Mouse (Mus musculus) small intestine, adult 2 months (tissue): ENCODE results near the gene Sgpp1. TPM values are rescaled to one million over a fixed set of nuclear protein-coding genes. Genes with fewer than 3 reads are reported as not detected.

Experiments used
- H3K27ac ChIP-seq: fragments of 200-500 bp; 2 replicates; pipeline ENCODE4 v1.5.1; 2012; ENCODE audit warnings: low read depth, low read length, control low read depth, inconsistent platforms; ENCODE audit not compliant: insufficient read depth
- H3K27me3 ChIP-seq: fragments of 200-500 bp; 2 replicates; pipeline ENCODE4 v1.6.1; 2012; ENCODE audit warnings: mild to moderate bottlenecking, moderate library complexity, low read length, inconsistent platforms; ENCODE audit not compliant: control insufficient read depth, insufficient read depth
- H3K36me3 ChIP-seq: fragments of 200-500 bp; 2 replicates; pipeline ENCODE4 v1.6.1; 2012; ENCODE audit warnings: mild to moderate bottlenecking, low read length, control low read depth, inconsistent platforms; ENCODE audit not compliant: control insufficient read depth, insufficient read depth
- H3K4me1 ChIP-seq: fragments of 200-500 bp; 2 replicates; pipeline ENCODE4 v1.6.1; 2012; ENCODE audit warnings: low read length, inconsistent platforms, mixed read lengths; ENCODE audit not compliant: control insufficient read depth, insufficient read depth, insufficient read length
- H3K4me3 ChIP-seq: fragments of 200-500 bp; 2 replicates; pipeline ENCODE4 v1.5.1; 2012; ENCODE audit warnings: low read depth, mild to moderate bottlenecking, control low read depth, inconsistent platforms, low read length, moderate library complexity
- CTCF ChIP-seq: fragments of 200-500 bp; IDR thresholded peaks from 2 replicates; pipeline ENCODE4 v1.5.1; 2012; ENCODE audit warnings: low read depth, mild to moderate bottlenecking, control low read depth, inconsistent platforms, low read length, moderate library complexity, mixed read lengths; ENCODE audit not compliant: insufficient replicate concordance, insufficient read length; ENCODE audit errors: extremely low read depth
- POLR2A ChIP-seq: fragments of 200-500 bp; IDR thresholded peaks from 2 replicates; pipeline ENCODE4 v1.6.1; 2012; ENCODE audit warnings: low read depth, mild to moderate bottlenecking, control low read depth, inconsistent platforms, low read length, moderate library complexity
- WGBS: fragments of 180-500 bp; shearing (Covaris S2); methylation state at CpG from one replicate; pipeline ENCODE4 v1.1.7; 2018; 5-methylcytosine and 5-hydroxymethylcytosine counted together
- polyA plus RNA-seq: library from polyadenylated mRNA; depleted of rRNA; stranded (reverse); fragments of >200 nt; gene quantifications from 2 replicates; pipeline ENCODE4 v1.2.3, GENCODE M21; 2012; rRNA removed

The Sgpp1 gene
- 13.1 and 14.9 TPM in 2 replicates for polyA plus RNA-seq

- under 1% methylated on average over 105 of the region's 105 CpGs for WGBS
- Histone ChIP-seq H3K27me3 (no peaks in the 10 kb centered on the region), H3K4me3 (peak within 1 kb of the TSS; percentile 71), H3K4me1 (peaks cover 8% of the 10 kb centered on the region), H3K27ac (peak within 1 kb of the TSS; percentile 25), H3K36me3 (no peaks in the 10 kb centered on the region)
- TF ChIP-seq POLR2A = peak; percentile 47; the same call in 1 of the 2 replicates
- no peak for TF ChIP-seq CTCF
These were observed at the start of gene Sgpp1 for GRCm38 (mm10) chr12:75735246-75736200. Sgpp1 (minus strand) TSS chr12:75735729.

GRCm38 (mm10) chr12:75784271-75784751 is 48.8 kb upstream of the Sgpp1 start:
- no peak overlapping the region for H3K27ac ChIP-seq
- no peaks in the 10 kb centered on the region for H3K4me1 ChIP-seq
- H3K36me3 ChIP-seq = no peaks in the 10 kb centered on the region
- TF ChIP-seq CTCF (no peak), POLR2A (no peak)
- no peak overlapping the region for H3K4me3 ChIP-seq
- WGBS = 47% methylated on average over 2 of the region's 2 CpGs
- H3K27me3 ChIP-seq = no peaks in the 10 kb centered on the region

- TF ChIP-seq CTCF = no peak
- no peak for TF ChIP-seq POLR2A
- no peaks in the 10 kb centered on the region for H3K27me3 ChIP-seq
- H3K27ac ChIP-seq = no peak overlapping the region
- 79% methylated on average over 7 of the region's 7 CpGs for WGBS
- H3K36me3 ChIP-seq = no peaks in the 10 kb centered on the region
- H3K4me3 ChIP-seq = no peak overlapping the region
- H3K4me1 ChIP-seq = no peaks in the 10 kb centered on the region
These were observed 46.5 kb upstream of the Sgpp1 start for GRCm38 (mm10) chr12:75781995-75782394.

- TF ChIP-seq POLR2A (no peak), CTCF (no peak)
- no peaks in the 10 kb centered on the region for H3K4me1 ChIP-seq
These were observed 45.9 kb upstream of the Sgpp1 start for GRCm38 (mm10) chr12:75781445-75781844.

GRCm38 (mm10) chr12:75772424-75773034 is 37.0 kb upstream of the Sgpp1 start:
- no peak overlapping the region for H3K4me3 ChIP-seq
- WGBS = 7% methylated on average over 3 of the region's 3 CpGs

More at GRCm38 (mm10) chr12:75781445-75781844, 45.9 kb upstream of the Sgpp1 start:
- no peaks in the 10 kb centered on the region for H3K27me3 ChIP-seq
- H3K4me3 ChIP-seq = no peak overlapping the region
- H3K27ac ChIP-seq = no peak overlapping the region
- no peaks in the 10 kb centered on the region for H3K36me3 ChIP-seq

GRCm38 (mm10) chr12:75771410-75771809 is 35.9 kb upstream of the Sgpp1 start:
- TF ChIP-seq POLR2A (no peak), CTCF (no peak)
- WGBS = 24% methylated on average over 3 of the region's 3 CpGs
- H3K27ac ChIP-seq = no peak overlapping the region
- no peak overlapping the region for H3K4me3 ChIP-seq
- H3K36me3 ChIP-seq = no peaks in the 10 kb centered on the region
- H3K4me1 ChIP-seq = peaks cover 6% of the 10 kb centered on the region; the same call in 1 of the 2 replicates
- no peaks in the 10 kb centered on the region for H3K27me3 ChIP-seq

More at GRCm38 (mm10) chr12:75772424-75773034, 37.0 kb upstream of the Sgpp1 start:
- H3K36me3 ChIP-seq = no peaks in the 10 kb centered on the region
- TF ChIP-seq CTCF (peak; percentile 76; the same call in 1 of the 2 replicates), POLR2A (no peak)
- H3K4me1 ChIP-seq = no peaks in the 10 kb centered on the region
- no peaks in the 10 kb centered on the region for H3K27me3 ChIP-seq
- no peak overlapping the region for H3K27ac ChIP-seq
